22 mouse cellular contexts compared by ENCODE assay signal in genomic region chr13:35749194-35749593, GRCm38 (mm10).
A peak's percentile ranks its signal among the peaks of the same experiment; 100 is the strongest.
DNase-seq lines count a peak whose midpoint lies in the region; ATAC-seq and TF ChIP-seq lines count a peak whose summit lies in the region.
"Had no signal": no experiment of that assay in that cellular context is flagged by ENCODE, and none has a peak within 500 bp of the region (broad histone marks: within the 10 kb centered on the region; RNA-seq: fewer than 3 reads in every experiment).

No protein-coding gene starts in this region.

- H3K27ac ChIP-seq in liver, postnatal 0 days (ENCODE audit: low read depth), result no peak overlapping the region
- H3K27ac ChIP-seq in left cerebral cortex, adult 2 months, result no peak overlapping the region
- H3K27ac ChIP-seq: forebrain, embryonic 13.5 days; hindbrain, embryonic 10.5 days; limb, embryonic 13.5 days had no signal

- no peak overlapping the region for H3K9ac ChIP-seq in liver, postnatal 0 days (replicated peaks)
- H3K9ac ChIP-seq: forebrain, embryonic 13.5 days; heart, embryonic 12.5 days; limb, embryonic 13.5 days had no signal

- DNase-seq in lung, postnatal 25 days (ENCODE audit: low spot score), result peak; percentile 8
- no peak for DNase-seq in lung, postnatal 14 days
- DNase-seq in liver, postnatal 0 days, result no peak
- peak; percentile 69 for DNase-seq in splenic B cell, adult 2 months (ENCODE audit: low read depth, low spot score)
- no peak for DNase-seq in left cerebral cortex, adult 2 months (ENCODE audit: extremely low spot score in 1 of 2, low spot score in 2 of 2)
- no peak for DNase-seq in layer of hippocampus, adult 8-10 months (ENCODE audit: low spot score in 2 of 2)
- DNase-seq: adrenal gland, postnatal 36 days; cerebellum, adult 11-12 months; cerebellum, postnatal 14 days; embryo, embryonic 11 days; heart, postnatal 10 days; kidney, adult 2 months; kidney, postnatal 10 days; layer of hippocampus, postnatal 36 days; lung, adult 18-20 months; lung, postnatal 10 days; right cerebral cortex, postnatal 14 days had no signal

- intact Hi-C loops in left cerebral cortex, adult 2 months (cut with DNase I), result no loop called here

- 0 out of 2 replicates have a peak, but pooled peaks cover 2% of the 10 kb centered on the region for H3K9me3 ChIP-seq in liver, postnatal 0 days (ENCODE audit: low read length)

- H3K4me3 ChIP-seq in liver, postnatal 0 days (ENCODE audit: low read depth, low read length), result no peak overlapping the region
- H3K4me3 ChIP-seq in left cerebral cortex, adult 2 months, result no peak overlapping the region
- H3K4me3 ChIP-seq: forebrain, embryonic 13.5 days; heart, embryonic 12.5 days; hindbrain, embryonic 10.5 days; limb, embryonic 13.5 days had no signal

- TF ChIP-seq CTCF in liver, postnatal 0 days (IDR thresholded peaks at IDR 0.05; ENCODE audit: low read depth), result 0 out of 2 replicates have a peak, but pooled peaks have one; percentile 13
- TF ChIP-seq CTCF in left cerebral cortex, adult 2 months (IDR thresholded peaks at IDR 0.05), result no peak

- no peaks in the 10 kb centered on the region for H3K36me3 ChIP-seq in liver, postnatal 0 days (replicated peaks; ENCODE audit: insufficient read depth, low read length)
- H3K36me3 ChIP-seq in splenic B cell, adult 2 months (ENCODE audit: control insufficient read depth, insufficient read depth, low read length, poor library complexity, severe bottlenecking), result no peaks in the 10 kb centered on the region

- no peak overlapping the region for H3K4me2 ChIP-seq in liver, postnatal 0 days (ENCODE audit: low read depth, low read length)
- H3K4me2 ChIP-seq: forebrain, embryonic 13.5 days; heart, embryonic 12.5 days; limb, embryonic 13.5 days had no signal

- TF ChIP-seq EP300 in liver, postnatal 0 days (IDR thresholded peaks at IDR 0.05; ENCODE audit: low read depth), result no peak

- ATAC-seq in activated CD4-positive, CD25-positive, alpha-beta regulatory T cell, adult 4 months, result peak; percentile 54
- ATAC-seq in liver, postnatal 0 days, result no peak
- ATAC-seq: forebrain, embryonic 13.5 days had no signal

- H3K27me3 ChIP-seq in liver, postnatal 0 days (ENCODE audit: insufficient read depth, low read length), result no peaks in the 10 kb centered on the region
- no peaks in the 10 kb centered on the region for H3K27me3 ChIP-seq in splenic B cell, adult 2 months (ENCODE audit: control insufficient read depth, insufficient read depth, low read length, poor library complexity, severe bottlenecking)
- H3K27me3 ChIP-seq: forebrain, embryonic 13.5 days; heart, embryonic 12.5 days; limb, embryonic 13.5 days had no signal

- peaks cover 18% of the 10 kb centered on the region for H3K4me1 ChIP-seq in liver, postnatal 0 days (ENCODE audit: insufficient read depth)
- H3K4me1 ChIP-seq: forebrain, embryonic 13.5 days had no signal

- WGBS in liver, postnatal 0 days (ENCODE audit: insufficient replicate concordance), result 48% methylated on average over 4 of the region's 4 CpGs

Comparison
In these comparisons a context has a peak if more than half of its experiments do, and no peak if none do; other contexts are left out.
1. DNase-seq: peak in lung, postnatal 25 days (single experiment) and splenic B cell, adult 2 months (single experiment); none in lung, postnatal 14 days (single experiment), liver, postnatal 0 days (single experiment), left cerebral cortex, adult 2 months (0 of 2) and layer of hippocampus, adult 8-10 months (0 of 2).